Mouse (Mus musculus) forebrain, postnatal 0 days (tissue): ENCODE measurements at regions not wholly inside any gene's neighbourhood (a gene's known extent, or its start where the extent isn't known, plus 50 kb on each side); places are given as distances from the start of the nearest gene placed in this dataset.

ENCODE experiments used
- ATAC-seq: fragments of 200-750 bp; cut with Nextera tagmentation; 2 replicates; pipeline ENCODE4 v1.8.0; 2017; ENCODE audit warnings: mild to moderate bottlenecking, moderate library complexity
- DNase-seq: peaks from one replicate; pipeline ENCODE4 v3.0.0-alpha.2; 2015
- H3K27ac ChIP-seq: fragments of 300-500 bp; sonication (generic); 2 replicates; pipeline ENCODE4 v1.5.1; 2014; ENCODE audit warnings: low read depth, mild to moderate bottlenecking, antibody characterized with exemption, low read length, moderate library complexity, mixed read lengths
- H3K27me3 ChIP-seq: fragments of 300-500 bp; sonication (generic); 2 replicates; pipeline ENCODE4 v1.6.1; 2014; ENCODE audit warnings: mild to moderate bottlenecking, low read length, mixed read lengths; ENCODE audit not compliant: insufficient read depth
- H3K36me3 ChIP-seq: fragments of 300-500 bp; sonication (generic); 2 replicates; pipeline ENCODE4 v1.6.1; 2014; ENCODE audit warnings: mild to moderate bottlenecking, moderate library complexity; ENCODE audit not compliant: insufficient read depth
- H3K4me1 ChIP-seq: fragments of 300-500 bp; sonication (generic); 2 replicates; pipeline ENCODE4 v1.6.1; 2014; ENCODE audit warnings: antibody characterized with exemption; ENCODE audit not compliant: insufficient read depth
- H3K4me2 ChIP-seq: fragments of 300-500 bp; sonication (generic); 2 replicates; pipeline ENCODE4 v1.6.1; 2014; ENCODE audit warnings: low read depth, mild to moderate bottlenecking, moderate library complexity
- H3K4me3 ChIP-seq: fragments of 300-500 bp; sonication (generic); 2 replicates; pipeline ENCODE4 v1.5.1; 2014; ENCODE audit warnings: low read depth, low read length, mixed read lengths
- H3K9ac ChIP-seq: fragments of 300-500 bp; sonication (generic); 2 replicates; pipeline ENCODE4 v1.6.1; 2014; ENCODE audit warnings: mild to moderate bottlenecking
- H3K9me3 ChIP-seq: fragments of 300-500 bp; sonication (generic); 2 replicates; pipeline ENCODE4 v1.6.1; 2016; ENCODE audit warnings: low read length
- CTCF ChIP-seq: sonication (generic); IDR thresholded peaks from 2 replicates; pipeline ENCODE4 v1.5.1; 2016; ENCODE audit warnings: antibody characterized with exemption, control low read depth, low read depth
- WGBS: fragments of 180-500 bp; shearing (Covaris S2); extraction: QIAGEN DNeasy Blood & Tissue Kit; methylation state at CpG from one replicate; pipeline ENCODE4 v1.1.7; 2014; 5-methylcytosine and 5-hydroxymethylcytosine counted together

DNA sequence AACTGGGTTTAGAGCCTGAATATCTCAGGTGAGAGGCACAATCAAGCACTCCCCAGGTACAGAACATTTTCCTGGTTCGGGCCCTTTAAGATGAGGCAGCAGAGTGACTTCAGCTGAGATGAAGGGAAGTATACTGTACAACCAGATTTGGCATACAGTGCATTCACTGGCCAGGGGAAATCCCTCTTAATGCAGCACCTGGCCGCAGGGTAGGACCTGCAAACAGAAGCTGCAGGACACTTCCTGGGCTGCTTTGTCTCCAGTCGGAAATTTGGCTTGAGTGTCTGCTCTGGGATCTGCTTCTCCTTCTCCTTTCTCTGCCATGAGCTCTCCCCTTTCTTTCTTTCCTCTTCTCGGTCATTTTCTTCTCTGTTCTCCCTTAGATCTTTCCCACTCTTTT lies 210.9 kb downstream of the Papss1 start:
- H3K9ac ChIP-seq: no peak overlapping the region
- no peaks in the 10 kb centered on the region for H3K27me3 ChIP-seq
- H3K4me2 ChIP-seq: no peak overlapping the region
- H3K4me3 ChIP-seq: no peak overlapping the region
- no peaks in the 10 kb centered on the region for H3K9me3 ChIP-seq
- H3K36me3 ChIP-seq: no peaks in the 10 kb centered on the region
- 77% methylated on average over 4 of the region's 4 CpGs for WGBS
- TF ChIP-seq CTCF: no peak
- no peak overlapping the region for H3K27ac ChIP-seq
- ATAC-seq (no peak), DNase-seq (no peak)
- H3K4me1 ChIP-seq: no peaks in the 10 kb centered on the region

DNA sequence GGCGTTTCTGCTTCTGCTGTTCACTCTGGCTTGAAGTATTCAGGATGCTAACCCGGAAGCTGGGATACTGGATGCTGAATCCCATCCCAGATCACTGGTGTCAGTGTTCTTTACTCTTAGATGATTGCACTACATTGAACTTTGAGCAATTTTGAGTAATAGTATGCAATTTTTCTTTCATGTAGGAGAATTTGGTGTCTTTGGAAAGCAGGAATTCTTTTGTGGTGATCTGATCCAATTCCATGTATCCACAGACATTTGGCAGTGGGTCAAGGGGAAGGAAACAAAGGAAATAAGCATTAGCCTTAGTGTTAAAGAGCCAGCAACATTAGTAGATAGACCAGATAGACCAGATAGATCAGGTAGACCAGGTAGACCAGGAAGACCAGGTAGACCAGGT lies 212.1 kb downstream of the Papss1 start:
- Histone ChIP-seq H3K27ac (no peak overlapping the region), H3K36me3 (no peaks in the 10 kb centered on the region), H3K9ac (no peak overlapping the region), H3K4me3 (no peak overlapping the region), H3K4me2 (no peak overlapping the region), H3K4me1 (no peaks in the 10 kb centered on the region), H3K27me3 (no peaks in the 10 kb centered on the region), H3K9me3 (no peaks in the 10 kb centered on the region)
- TF ChIP-seq CTCF: no peak
- DNase-seq: no peak
- no peak for ATAC-seq
- WGBS: 80% methylated on average over 2 of the region's 2 CpGs

DNA sequence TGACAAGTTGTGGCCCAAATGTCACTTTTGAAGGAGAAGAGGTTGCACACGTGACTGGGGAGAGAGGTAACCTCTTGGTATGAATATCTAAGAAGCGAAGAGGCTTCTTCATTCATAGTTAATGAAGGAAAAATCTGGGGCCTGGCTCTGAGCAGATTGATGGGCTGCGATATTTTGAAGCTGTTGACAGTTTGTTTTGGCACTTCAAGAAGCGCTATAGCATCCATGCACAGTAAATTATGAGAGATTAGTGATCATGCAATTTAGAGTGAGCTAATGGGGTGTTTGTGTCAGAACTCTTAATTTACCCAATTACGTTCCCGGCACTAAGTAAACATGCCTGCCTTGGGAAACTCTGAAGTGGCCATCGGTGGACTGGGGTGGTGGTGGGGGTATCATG lies 215.2 kb downstream of the Papss1 start:
- no peak overlapping the region for H3K4me2 ChIP-seq
- no peaks in the 10 kb centered on the region for H3K4me1 ChIP-seq
- TF ChIP-seq CTCF: no peak
- H3K9ac ChIP-seq: no peak overlapping the region
- WGBS: 43% methylated on average over 7 of the region's 7 CpGs
- no peak overlapping the region for H3K4me3 ChIP-seq
- H3K36me3 ChIP-seq: no peaks in the 10 kb centered on the region
- ATAC-seq (no peak), DNase-seq (no peak)
- H3K9me3 ChIP-seq: no peaks in the 10 kb centered on the region
- H3K27ac ChIP-seq: no peak overlapping the region
- H3K27me3 ChIP-seq: no peaks in the 10 kb centered on the region

DNA sequence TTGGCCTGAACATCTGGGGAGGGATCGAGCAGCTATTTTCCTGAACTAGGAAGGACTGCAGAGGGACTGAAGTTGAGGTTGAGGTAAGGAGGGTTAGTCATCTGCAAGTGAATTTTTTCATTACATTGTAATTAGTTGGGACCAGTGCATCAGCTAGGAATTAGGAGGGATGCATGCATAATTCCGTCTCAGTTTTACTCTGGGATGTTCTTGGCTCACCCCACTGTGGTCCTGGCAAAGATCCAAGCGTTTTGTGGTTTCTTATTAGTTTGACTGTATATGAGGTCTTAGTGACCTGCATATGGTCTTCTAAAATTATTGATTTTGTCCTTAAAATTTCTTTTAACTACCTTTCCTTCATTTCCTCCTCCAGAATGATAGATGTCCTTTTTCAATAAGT lies 221.0 kb downstream of the Papss1 start:
- Histone ChIP-seq H3K9me3 (no peaks in the 10 kb centered on the region), H3K4me2 (no peak overlapping the region), H3K4me3 (no peak overlapping the region), H3K36me3 (no peaks in the 10 kb centered on the region), H3K4me1 (no peaks in the 10 kb centered on the region), H3K9ac (no peak overlapping the region), H3K27me3 (no peaks in the 10 kb centered on the region), H3K27ac (no peak overlapping the region)
- WGBS: 60% methylated on average over 3 of the region's 3 CpGs
- DNase-seq: no peak
- ATAC-seq: no peak
- TF ChIP-seq CTCF: no peak

DNA sequence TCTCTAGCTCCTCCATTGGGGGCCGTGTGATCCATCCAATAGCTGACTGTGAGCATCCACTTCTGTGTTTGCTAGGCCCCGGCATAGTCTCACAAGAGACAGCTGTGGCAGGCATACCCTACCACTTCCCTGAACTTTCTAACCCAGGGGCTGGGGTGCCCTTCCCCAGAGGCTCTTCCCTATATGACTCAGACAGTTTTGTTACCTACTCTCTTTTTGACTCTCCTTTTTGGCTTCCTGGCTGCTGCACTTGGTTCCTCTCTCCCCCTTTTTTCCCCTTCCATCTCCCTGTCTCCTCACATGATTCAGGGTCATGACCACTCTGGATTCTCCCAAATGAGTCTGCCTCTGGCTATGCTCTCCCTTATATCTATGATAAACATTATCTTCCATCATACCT lies 223.8 kb downstream of the Papss1 start:
- H3K4me3 ChIP-seq: no peak overlapping the region

DNA sequence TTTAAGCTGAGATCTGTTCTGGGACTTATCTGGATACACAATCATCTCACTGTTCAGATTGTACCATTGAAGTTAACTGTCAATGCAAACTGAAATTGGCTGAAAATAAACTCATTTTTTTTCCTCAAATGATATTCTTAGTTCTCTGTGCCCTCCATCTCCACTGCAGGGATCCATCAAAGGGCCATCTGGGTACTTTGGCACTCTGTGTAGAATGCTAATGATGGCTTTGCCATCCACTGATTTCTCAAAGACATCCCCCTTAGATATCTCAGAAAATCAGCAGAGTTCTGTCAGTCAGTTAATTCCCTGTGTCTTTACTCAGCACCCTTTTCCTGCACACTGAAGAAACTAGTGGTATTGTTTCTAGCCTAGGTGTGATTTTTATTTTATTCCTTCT lies 224.6 kb downstream of the Papss1 start:
- DNase-seq (peak; percentile 28), ATAC-seq (peak; percentile 40; the same call in 1 of the 2 replicates)
- Histone ChIP-seq H3K27me3 (no peaks in the 10 kb centered on the region), H3K4me1 (no peaks in the 10 kb centered on the region), H3K27ac (no peak overlapping the region), H3K36me3 (no peaks in the 10 kb centered on the region), H3K4me2 (no peak overlapping the region), H3K9me3 (no peaks in the 10 kb centered on the region), H3K9ac (no peak overlapping the region), H3K4me3 (no peak overlapping the region)
- no peak for TF ChIP-seq CTCF

More for the DNA sequence above, 223.8 kb downstream of the Papss1 start:
- Histone ChIP-seq H3K9me3 (no peaks in the 10 kb centered on the region), H3K4me2 (no peak overlapping the region), H3K36me3 (no peaks in the 10 kb centered on the region), H3K27me3 (no peaks in the 10 kb centered on the region), H3K9ac (no peak overlapping the region), H3K4me1 (no peaks in the 10 kb centered on the region), H3K27ac (no peak overlapping the region)
- no peak for TF ChIP-seq CTCF
- ATAC-seq (no peak), DNase-seq (no peak)
- 83% methylated on average over 1 of the region's 2 CpGs for WGBS

DNA sequence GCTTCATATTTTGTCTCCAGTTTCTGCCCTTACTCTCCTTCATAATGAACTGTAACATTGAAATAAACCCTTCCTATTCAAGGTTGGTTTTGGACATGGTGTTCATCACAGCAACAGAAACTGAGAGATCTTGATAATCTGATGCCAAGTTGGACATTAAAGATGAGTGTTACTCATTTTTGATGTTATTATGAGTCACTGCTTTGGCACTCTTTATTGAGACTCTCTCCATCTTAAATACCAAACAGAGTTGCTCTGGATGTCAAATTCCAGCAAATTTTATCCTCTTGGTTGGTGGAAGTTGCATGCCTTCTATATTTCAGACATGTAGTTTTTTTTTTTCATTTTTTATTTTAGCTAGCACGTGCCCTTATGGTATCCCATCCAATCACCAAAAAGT lies 229.5 kb downstream of the Papss1 start:
- no peak overlapping the region for H3K27ac ChIP-seq
- ATAC-seq (no peak), DNase-seq (no peak)
- H3K36me3 ChIP-seq: no peaks in the 10 kb centered on the region
- WGBS: 82% methylated on average over 1 of the region's 1 CpGs
- TF ChIP-seq CTCF: no peak
- no peak overlapping the region for H3K9ac ChIP-seq
- no peaks in the 10 kb centered on the region for H3K27me3 ChIP-seq
- H3K4me2 ChIP-seq: no peak overlapping the region
- H3K4me3 ChIP-seq: no peak overlapping the region
- H3K9me3 ChIP-seq: no peaks in the 10 kb centered on the region
- H3K4me1 ChIP-seq: no peaks in the 10 kb centered on the region
